Mouse (Mus musculus): ENCODE measurements around the gene Tekt3. TPM values are rescaled to one million over a fixed set of nuclear protein-coding genes. Genes with fewer than 3 reads are reported as not detected.

Tekt3 gene
- polyA plus RNA-seq, 1 experiment from 2014 or later = not detected

DNA sequence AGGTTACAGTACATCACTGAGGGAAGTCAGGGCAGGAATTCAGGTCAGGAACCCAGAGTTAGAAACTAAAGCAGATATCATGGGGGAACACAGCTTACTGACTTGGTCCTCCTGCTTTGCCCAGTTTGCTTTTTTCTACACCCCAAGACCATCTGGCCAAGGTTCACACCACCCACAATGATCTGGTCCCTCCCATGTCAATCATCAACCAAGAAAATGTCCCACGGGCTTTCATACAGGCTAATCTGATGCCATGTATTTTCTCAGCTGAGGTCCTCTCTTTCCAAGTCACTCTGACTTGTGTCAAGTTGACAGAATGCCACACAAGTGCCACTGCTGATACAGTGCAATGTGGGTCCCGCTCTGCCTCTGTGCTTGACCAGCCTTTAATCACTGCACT lies 42.6 kb downstream of the Tekt3 start:
- H3K36me3 ChIP-seq (ENCODE audit: control insufficient read depth, insufficient read depth, low read length) = no peaks in the 10 kb centered on the region
- no peak for ATAC-seq (replicated peaks; ENCODE audit: low FRiP score)
- no peaks in the 10 kb centered on the region for H3K4me1 ChIP-seq (replicated peaks; ENCODE audit: control insufficient read depth, insufficient read depth, low read length)
- no peak overlapping the region for H3K27ac ChIP-seq (ENCODE audit: low read depth, low read length)
- H3K4me2 ChIP-seq (ENCODE audit: low read depth, low read length, severe bottlenecking) = no peak overlapping the region
- no peaks in the 10 kb centered on the region for H3K9me3 ChIP-seq (ENCODE audit: control insufficient read depth, low read length)
- H3K27me3 ChIP-seq (ENCODE audit: control insufficient read depth, insufficient read depth, low read length) = no peaks in the 10 kb centered on the region
- 83% methylated on average over 2 of the region's 2 CpGs for WGBS
- H3K4me3 ChIP-seq (ENCODE audit: low read depth, low read length) = no peak overlapping the region
- H3K9ac ChIP-seq (ENCODE audit: low read length) = no peak overlapping the region
- DNase-seq (ENCODE audit: low spot score) = no peak

DNA sequence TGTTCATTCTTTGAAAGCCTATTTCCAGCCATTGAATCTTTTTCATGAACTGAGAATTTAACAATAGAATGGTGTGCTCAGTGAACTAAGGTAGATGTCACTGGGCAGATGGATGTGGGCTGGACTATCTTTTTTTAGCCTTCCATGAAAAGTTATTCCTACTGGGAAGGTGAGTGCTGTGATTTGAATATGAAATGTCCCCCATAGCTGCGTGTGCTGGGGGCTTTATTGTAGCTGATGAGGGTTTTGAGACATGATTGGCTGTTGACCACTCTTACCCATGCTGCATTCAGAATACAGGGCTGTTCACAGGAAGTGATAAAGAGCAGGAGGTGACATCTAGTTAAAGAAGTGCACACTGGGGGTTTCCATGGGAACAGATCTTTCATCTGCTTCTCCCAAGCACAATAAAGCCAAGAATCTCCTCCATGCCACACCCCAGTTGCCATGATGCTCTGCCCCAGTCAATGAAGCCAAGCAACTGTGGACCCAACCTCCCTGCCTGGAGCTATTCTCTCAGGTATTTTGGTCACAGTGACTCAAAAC lies 47.8 kb downstream of the Tekt3 start:
- DNase-seq (ENCODE audit: low spot score) = no peak
- H3K27ac ChIP-seq (ENCODE audit: low read depth, low read length) = no peak overlapping the region
- no peaks in the 10 kb centered on the region for H3K4me1 ChIP-seq (replicated peaks; ENCODE audit: control insufficient read depth, insufficient read depth, low read length)
- no peaks in the 10 kb centered on the region for H3K27me3 ChIP-seq (ENCODE audit: control insufficient read depth, insufficient read depth, low read length)
- H3K4me3 ChIP-seq (ENCODE audit: low read depth, low read length) = no peak overlapping the region
- no peak for ATAC-seq (replicated peaks; ENCODE audit: low FRiP score)
- 60% methylated on average over 1 of the region's 1 CpGs for WGBS
- H3K36me3 ChIP-seq (ENCODE audit: control insufficient read depth, insufficient read depth, low read length) = no peaks in the 10 kb centered on the region
- no peak overlapping the region for H3K4me2 ChIP-seq (ENCODE audit: low read depth, low read length, severe bottlenecking)
- no peak overlapping the region for H3K9ac ChIP-seq (ENCODE audit: low read length)
- no peaks in the 10 kb centered on the region for H3K9me3 ChIP-seq (ENCODE audit: control insufficient read depth, low read length)

DNA sequence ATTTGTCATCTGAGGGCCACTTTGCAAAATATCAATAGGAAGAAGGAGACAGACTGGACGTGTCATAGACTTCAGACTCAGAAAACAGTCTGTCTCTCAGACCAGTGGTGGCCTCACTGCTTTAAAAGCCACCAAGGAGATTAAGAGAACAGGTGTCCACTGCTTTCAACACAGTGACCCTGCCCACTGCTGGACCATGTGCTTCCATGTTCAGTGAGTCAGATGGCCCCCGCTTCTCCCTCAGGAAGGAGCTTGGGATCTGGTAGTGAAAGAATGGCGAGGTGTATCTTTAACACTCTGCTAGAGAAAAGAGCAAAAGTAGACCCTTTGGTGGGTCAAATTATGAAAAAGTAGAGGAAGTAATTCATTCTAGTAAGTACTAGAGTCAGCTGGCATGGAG lies 48.9 kb downstream of the Tekt3 start:
- 86% methylated on average over 3 of the region's 3 CpGs for WGBS
- H3K36me3 ChIP-seq (ENCODE audit: control insufficient read depth, insufficient read depth, low read length) = no peaks in the 10 kb centered on the region
- no peak overlapping the region for H3K9ac ChIP-seq (ENCODE audit: low read length)
- no peak for ATAC-seq (replicated peaks; ENCODE audit: low FRiP score)
- DNase-seq (ENCODE audit: low spot score) = no peak
- H3K4me3 ChIP-seq (ENCODE audit: low read depth, low read length) = no peak overlapping the region
- H3K4me2 ChIP-seq (ENCODE audit: low read depth, low read length, severe bottlenecking) = no peak overlapping the region
- no peak overlapping the region for H3K27ac ChIP-seq (ENCODE audit: low read depth, low read length)
- no peaks in the 10 kb centered on the region for H3K9me3 ChIP-seq (ENCODE audit: control insufficient read depth, low read length)
- no peaks in the 10 kb centered on the region for H3K4me1 ChIP-seq (replicated peaks; ENCODE audit: control insufficient read depth, insufficient read depth, low read length)
- H3K27me3 ChIP-seq (ENCODE audit: control insufficient read depth, insufficient read depth, low read length) = no peaks in the 10 kb centered on the region

DNA sequence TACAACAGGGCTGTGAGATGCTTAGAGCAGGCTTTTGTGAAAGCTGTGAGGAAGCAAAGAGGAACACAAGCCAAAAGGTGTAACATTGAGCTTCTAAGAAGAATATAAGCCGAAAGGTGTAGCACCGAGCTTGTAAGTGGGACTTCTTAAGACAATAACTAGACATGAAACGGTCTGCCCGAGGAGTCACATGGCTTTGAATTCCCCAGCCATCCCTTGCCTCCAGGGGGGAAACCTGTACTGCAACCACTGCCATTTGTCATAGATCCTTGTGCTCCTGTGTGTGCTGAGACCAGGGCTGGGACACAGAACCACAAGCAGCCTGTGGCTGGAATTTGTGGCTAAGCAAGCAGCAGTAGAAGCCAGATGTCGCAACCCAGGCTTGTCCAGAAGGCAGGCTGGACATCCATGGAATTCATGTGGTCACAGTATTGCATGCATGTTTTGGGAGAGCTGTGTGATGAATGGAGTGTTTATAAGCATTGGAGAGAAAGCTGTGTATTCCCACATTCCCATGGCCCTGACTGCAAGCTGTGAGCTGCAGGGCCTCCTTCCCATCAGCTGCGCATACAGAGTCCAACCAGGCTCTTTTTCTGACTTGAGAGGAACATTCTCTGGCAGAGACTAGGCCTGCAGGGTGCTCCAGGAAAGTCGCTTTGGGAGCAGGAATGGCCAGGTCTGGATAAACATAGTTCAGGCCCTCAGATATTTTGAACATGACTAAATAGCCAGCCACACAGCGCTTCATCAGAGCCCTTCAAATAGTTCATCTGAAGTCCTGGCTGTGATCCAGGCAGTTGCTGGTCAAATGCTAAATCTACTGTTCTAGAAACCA lies 53.6 kb downstream of the Tekt3 start:
- Histone ChIP-seq H3K4me2 (ENCODE audit: low read depth, low read length, severe bottlenecking) (no peak overlapping the region), H3K4me1 (replicated peaks; ENCODE audit: control insufficient read depth, insufficient read depth, low read length) (no peaks in the 10 kb centered on the region), H3K36me3 (ENCODE audit: control insufficient read depth, insufficient read depth, low read length) (no peaks in the 10 kb centered on the region), H3K4me3 (ENCODE audit: low read depth, low read length) (no peak overlapping the region), H3K9me3 (ENCODE audit: control insufficient read depth, low read length) (no peaks in the 10 kb centered on the region), H3K27ac (ENCODE audit: low read depth, low read length) (no peak overlapping the region), H3K9ac (ENCODE audit: low read length) (no peak overlapping the region), H3K27me3 (ENCODE audit: control insufficient read depth, insufficient read depth, low read length) (no peaks in the 10 kb centered on the region)
- 89% methylated on average over 8 of the region's 8 CpGs for WGBS
- ATAC-seq (replicated peaks; ENCODE audit: low FRiP score) (no peak), DNase-seq (ENCODE audit: low spot score) (no peak)

DNA sequence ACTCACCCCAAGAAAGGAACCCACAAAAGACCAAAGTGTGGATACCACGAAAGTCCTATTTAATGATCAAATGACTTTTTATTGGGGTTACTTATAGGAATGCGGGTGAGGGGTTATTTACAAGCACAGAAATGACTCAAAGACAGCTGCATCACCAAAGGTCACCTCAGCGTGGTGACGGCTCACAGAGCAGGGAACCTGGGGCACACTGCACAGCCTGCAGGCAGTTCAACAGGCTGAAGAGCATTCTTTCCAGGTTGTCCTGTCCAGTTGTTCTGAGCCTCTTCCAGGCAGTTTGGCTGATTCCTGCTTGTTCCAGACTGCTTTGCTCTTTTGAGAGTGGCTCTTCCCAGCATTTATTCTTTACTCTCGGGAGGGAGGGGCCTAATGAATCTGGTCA lies 55.2 kb downstream of the Tekt3 start:
- DNase-seq (ENCODE audit: low spot score) (no peak), ATAC-seq (replicated peaks; ENCODE audit: low FRiP score) (no peak)
- H3K27ac ChIP-seq (ENCODE audit: low read depth, low read length) = no peak overlapping the region
- no peaks in the 10 kb centered on the region for H3K27me3 ChIP-seq (ENCODE audit: control insufficient read depth, insufficient read depth, low read length)
- H3K4me3 ChIP-seq (ENCODE audit: low read depth, low read length) = no peak overlapping the region
- WGBS = 94% methylated on average over 5 of the region's 5 CpGs
- no peaks in the 10 kb centered on the region for H3K36me3 ChIP-seq (ENCODE audit: control insufficient read depth, insufficient read depth, low read length)
- no peak overlapping the region for H3K4me2 ChIP-seq (ENCODE audit: low read depth, low read length, severe bottlenecking)
- no peaks in the 10 kb centered on the region for H3K4me1 ChIP-seq (replicated peaks; ENCODE audit: control insufficient read depth, insufficient read depth, low read length)
- no peak overlapping the region for H3K9ac ChIP-seq (ENCODE audit: low read length)
- no peaks in the 10 kb centered on the region for H3K9me3 ChIP-seq (ENCODE audit: control insufficient read depth, low read length)

DNA sequence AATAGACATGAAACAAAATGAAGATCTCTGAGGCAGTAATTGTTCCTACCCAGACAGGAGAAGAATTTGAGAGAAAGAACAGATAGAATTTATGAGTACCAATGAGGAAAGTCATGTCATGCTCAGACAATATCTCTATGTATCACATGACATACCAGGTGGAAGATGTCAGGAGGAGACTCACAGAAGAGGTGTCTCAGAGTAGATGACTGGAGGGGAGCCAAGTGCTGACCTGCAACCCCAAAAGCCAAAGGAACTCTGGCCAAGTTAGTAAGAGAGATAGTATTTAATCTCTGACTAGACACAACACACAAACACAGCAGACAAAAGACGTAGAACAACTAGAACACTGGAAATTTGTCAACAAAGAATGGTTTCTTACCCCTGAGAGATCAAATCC lies 55.8 kb downstream of the Tekt3 start:
- Histone ChIP-seq H3K9me3 (ENCODE audit: control insufficient read depth, low read length) (no peaks in the 10 kb centered on the region), H3K4me2 (ENCODE audit: low read depth, low read length, severe bottlenecking) (no peak overlapping the region), H3K27me3 (ENCODE audit: control insufficient read depth, insufficient read depth, low read length) (no peaks in the 10 kb centered on the region), H3K4me1 (replicated peaks; ENCODE audit: control insufficient read depth, insufficient read depth, low read length) (no peaks in the 10 kb centered on the region), H3K9ac (ENCODE audit: low read length) (no peak overlapping the region), H3K27ac (ENCODE audit: low read depth, low read length) (no peak overlapping the region), H3K36me3 (ENCODE audit: control insufficient read depth, insufficient read depth, low read length) (no peaks in the 10 kb centered on the region), H3K4me3 (ENCODE audit: low read depth, low read length) (no peak overlapping the region)
- WGBS = 80% methylated on average over 1 of the region's 1 CpGs
- ATAC-seq (replicated peaks; ENCODE audit: low FRiP score) = no peak
- no peak for DNase-seq (ENCODE audit: low spot score)

DNA sequence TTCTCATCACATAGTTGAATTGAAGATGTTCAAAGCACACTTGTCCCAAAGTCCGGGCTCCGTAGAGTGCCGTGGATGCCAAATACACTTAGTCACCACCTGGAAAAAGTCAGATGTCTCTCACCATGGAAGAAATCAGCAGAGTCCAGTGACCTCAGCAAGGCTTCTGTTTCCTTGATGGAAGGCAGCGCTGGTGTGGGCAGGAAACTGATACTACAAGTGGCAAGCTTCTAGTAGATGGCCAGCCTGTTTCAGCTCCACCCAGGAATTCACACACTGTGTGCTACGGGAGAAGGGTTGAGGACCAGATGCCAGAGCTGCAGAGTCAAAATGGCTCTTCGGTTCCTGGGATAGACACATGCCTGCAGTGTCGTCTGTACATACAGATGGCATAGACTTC lies 58.3 kb downstream of the Tekt3 start:
- no peak overlapping the region for H3K4me2 ChIP-seq (ENCODE audit: low read depth, low read length, severe bottlenecking)
- H3K9me3 ChIP-seq (ENCODE audit: control insufficient read depth, low read length) = no peaks in the 10 kb centered on the region
- H3K9ac ChIP-seq (ENCODE audit: low read length) = no peak overlapping the region
- 86% methylated on average over 7 of the region's 7 CpGs for WGBS
- no peaks in the 10 kb centered on the region for H3K36me3 ChIP-seq (ENCODE audit: control insufficient read depth, insufficient read depth, low read length)
- no peak overlapping the region for H3K27ac ChIP-seq (ENCODE audit: low read depth, low read length)
- no peaks in the 10 kb centered on the region for H3K27me3 ChIP-seq (ENCODE audit: control insufficient read depth, insufficient read depth, low read length)
- 0 out of 2 replicates have a peak, but pooled peaks cover 2% of the 10 kb centered on the region for H3K4me1 ChIP-seq (replicated peaks; ENCODE audit: control insufficient read depth, insufficient read depth, low read length)
- no peak overlapping the region for H3K4me3 ChIP-seq (ENCODE audit: low read depth, low read length)
- DNase-seq (ENCODE audit: low spot score) (no peak), ATAC-seq (replicated peaks; ENCODE audit: low FRiP score) (no peak)

DNA sequence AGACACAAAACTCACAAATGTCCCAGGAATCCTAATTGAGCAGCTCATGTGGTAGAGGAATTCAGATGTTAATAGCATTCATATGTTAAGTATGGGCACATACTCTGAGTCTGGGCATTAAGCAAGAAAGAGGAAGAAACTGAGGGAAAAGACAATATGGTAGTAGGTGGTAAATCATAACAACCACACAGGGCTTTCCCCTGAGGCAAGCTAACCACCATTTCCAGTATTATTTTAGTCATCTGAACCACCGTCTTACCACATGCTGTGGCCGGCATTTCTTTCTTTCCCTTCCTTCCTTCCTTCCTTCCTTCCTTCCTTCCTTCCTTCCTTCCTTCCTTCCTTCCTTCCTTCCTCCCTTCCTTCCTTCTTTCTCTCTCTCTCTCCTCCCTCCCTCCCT lies 60.8 kb downstream of the Tekt3 start:
- no peak for DNase-seq (ENCODE audit: low spot score)
- WGBS = 76% methylated on average over 2 of the region's 2 CpGs

More for the DNA sequence above, 60.8 kb downstream of the Tekt3 start:
- Histone ChIP-seq H3K4me2 (ENCODE audit: low read depth, low read length, severe bottlenecking) (no peak overlapping the region), H3K9me3 (ENCODE audit: control insufficient read depth, low read length) (no peaks in the 10 kb centered on the region), H3K27ac (ENCODE audit: low read depth, low read length) (no peak overlapping the region), H3K27me3 (ENCODE audit: control insufficient read depth, insufficient read depth, low read length) (no peaks in the 10 kb centered on the region), H3K9ac (ENCODE audit: low read length) (no peak overlapping the region), H3K36me3 (ENCODE audit: control insufficient read depth, insufficient read depth, low read length) (no peaks in the 10 kb centered on the region), H3K4me1 (replicated peaks; ENCODE audit: control insufficient read depth, insufficient read depth, low read length) (0 out of 2 replicates have a peak, but pooled peaks cover 2% of the 10 kb centered on the region), H3K4me3 (ENCODE audit: low read depth, low read length) (no peak overlapping the region)
- ATAC-seq (replicated peaks; ENCODE audit: low FRiP score) = no peak

Data from forebrain, embryonic 11.5 days (tissue).